Mouse (Mus musculus) midbrain, embryonic 16.5 days (tissue): ENCODE data around the gene Car4. TPM values are rescaled to one million over a fixed set of nuclear protein-coding genes. Genes with fewer than 3 reads are reported as not detected.
A peak's percentile ranks its signal among the peaks of the same experiment; 100 is the strongest.

Experiments
- ATAC-seq: fragments of 200-750 bp; cut with Nextera tagmentation; 2 replicates; pipeline ENCODE4 v1.8.0; 2017; ENCODE audit warnings: moderate TSS enrichment
- H3K27ac ChIP-seq: fragments of 300-500 bp; sonication (generic); 2 replicates; pipeline ENCODE4 v1.5.1; 2014; ENCODE audit warnings: mild to moderate bottlenecking, low read length, mixed read lengths
- H3K27me3 ChIP-seq: fragments of 300-500 bp; sonication (generic); 2 replicates; pipeline ENCODE4 v1.6.1; 2014; ENCODE audit warnings: low read depth, low read length, mixed read lengths; ENCODE audit not compliant: control insufficient read depth, insufficient read depth
- H3K36me3 ChIP-seq: fragments of 300-500 bp; sonication (generic); 2 replicates; pipeline ENCODE4 v1.6.1; 2014; ENCODE audit warnings: mild to moderate bottlenecking, low read length, moderate library complexity, mixed read lengths; ENCODE audit not compliant: control insufficient read depth, insufficient read depth
- H3K4me1 ChIP-seq: fragments of 300-500 bp; sonication (generic); 2 replicates; pipeline ENCODE4 v1.6.1; 2014; ENCODE audit warnings: mild to moderate bottlenecking, low read length, mixed read lengths; ENCODE audit not compliant: control insufficient read depth, insufficient read depth
- H3K4me2 ChIP-seq: fragments of 300-500 bp; sonication (generic); 2 replicates; pipeline ENCODE4 v1.6.1; 2014; ENCODE audit warnings: mild to moderate bottlenecking, low read length, mixed read lengths
- H3K4me3 ChIP-seq: fragments of 300-500 bp; sonication (generic); 2 replicates; pipeline ENCODE4 v1.5.1; 2014; ENCODE audit warnings: low read depth, mild to moderate bottlenecking, low read length, moderate library complexity, mixed read lengths
- H3K9ac ChIP-seq: fragments of 300-500 bp; sonication (generic); 2 replicates; pipeline ENCODE4 v1.6.1; 2014; ENCODE audit warnings: low read depth, low read length, mixed read lengths
- H3K9me3 ChIP-seq: fragments of 300-500 bp; sonication (generic); replicated peaks from 2 replicates; pipeline ENCODE4 v1.6.1; 2014; ENCODE audit warnings: mild to moderate bottlenecking, low read length, mixed read lengths; ENCODE audit not compliant: control insufficient read depth, poor library complexity, severe bottlenecking
- WGBS: fragments of 180-500 bp; shearing (Covaris S2); extraction: QIAGEN DNeasy Blood & Tissue Kit; methylation state at CpG from one replicate; pipeline ENCODE4 v1.1.7; 2014; 5-methylcytosine and 5-hydroxymethylcytosine counted together
- polyA plus RNA-seq: library from polyadenylated mRNA; unstranded; fragments of >200 nt; fragmentation: Nextera tagmentation; extraction: Ambion mirVana; gene quantifications from 2 replicates; pipeline ENCODE4 v1.2.1, GENCODE M21; 2015

The Car4 gene
- polyA plus RNA-seq, 1 experiment from 2014 or later = 5.7 TPM

DNA sequence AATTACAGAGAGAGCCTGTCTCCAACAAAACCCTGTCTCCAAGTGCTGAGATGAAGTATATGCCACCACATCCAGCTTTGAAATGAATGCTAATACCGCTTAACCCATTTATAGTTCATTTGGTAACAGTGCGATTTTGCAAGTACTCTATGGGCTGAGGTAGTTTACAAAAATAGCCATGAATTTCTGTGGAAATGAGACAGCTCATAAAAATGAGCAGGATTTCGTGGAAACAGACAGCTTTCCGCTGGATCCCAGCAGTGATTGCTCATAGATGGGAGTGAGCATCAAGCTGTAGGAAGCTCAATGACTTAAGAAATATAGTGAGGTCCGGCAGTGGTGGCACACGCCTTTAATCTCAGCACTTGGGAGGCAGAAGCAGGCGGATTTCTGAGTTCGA, 36.6 kb upstream of the Car4 start:
- ATAC-seq = no peak
- Histone ChIP-seq H3K4me2 (no peak overlapping the region), H3K27ac (no peak overlapping the region), H3K36me3 (no peaks in the 10 kb centered on the region), H3K4me1 (peaks cover 5% of the 10 kb centered on the region; the same call in 1 of the 2 replicates), H3K9ac (no peak overlapping the region), H3K27me3 (no peaks in the 10 kb centered on the region), H3K9me3 (no peaks in the 10 kb centered on the region), H3K4me3 (no peak overlapping the region)
- 83% methylated on average over 8 of the region's 8 CpGs for WGBS

GRCm38 (mm10) chr11:84932261-84932660, 25.3 kb upstream of the Car4 start:
- WGBS = 10% methylated on average over 6 of the region's 6 CpGs
- no peak overlapping the region for H3K4me3 ChIP-seq

GRCm38 (mm10) chr11:84939508-84940053, 18.0 kb upstream of the Car4 start:
- peaks cover 16% of the 10 kb centered on the region for H3K4me1 ChIP-seq
- WGBS = 52% methylated on average over 8 of the region's 8 CpGs
- no peaks in the 10 kb centered on the region for H3K36me3 ChIP-seq
- H3K4me3 ChIP-seq = no peak overlapping the region
- H3K9ac ChIP-seq = no peak overlapping the region
- no peaks in the 10 kb centered on the region for H3K9me3 ChIP-seq
- H3K27me3 ChIP-seq = no peaks in the 10 kb centered on the region
- peak; percentile 11 for ATAC-seq
- no peak overlapping the region for H3K27ac ChIP-seq
- no peak overlapping the region for H3K4me2 ChIP-seq

More at GRCm38 (mm10) chr11:84932261-84932660, 25.3 kb upstream of the Car4 start:
- Histone ChIP-seq H3K27me3 (no peaks in the 10 kb centered on the region), H3K9ac (no peak overlapping the region), H3K9me3 (no peaks in the 10 kb centered on the region), H3K27ac (no peak overlapping the region), H3K4me1 (no peaks in the 10 kb centered on the region), H3K36me3 (no peaks in the 10 kb centered on the region), H3K4me2 (no peak overlapping the region)
- ATAC-seq = no peak

- H3K4me1 ChIP-seq = peaks cover 18% of the 10 kb centered on the region
- H3K4me2 ChIP-seq = no peak overlapping the region
- H3K4me3 ChIP-seq = no peak overlapping the region
- H3K9me3 ChIP-seq = no peaks in the 10 kb centered on the region
- no peak overlapping the region for H3K9ac ChIP-seq
- H3K27me3 ChIP-seq = no peaks in the 10 kb centered on the region
- H3K36me3 ChIP-seq = no peaks in the 10 kb centered on the region
- WGBS = 69% methylated on average over 10 of the region's 10 CpGs
- no peak overlapping the region for H3K27ac ChIP-seq
- no peak for ATAC-seq
Observed at GRCm38 (mm10) chr11:84940140-84940539, 17.4 kb upstream of the Car4 start.

DNA sequence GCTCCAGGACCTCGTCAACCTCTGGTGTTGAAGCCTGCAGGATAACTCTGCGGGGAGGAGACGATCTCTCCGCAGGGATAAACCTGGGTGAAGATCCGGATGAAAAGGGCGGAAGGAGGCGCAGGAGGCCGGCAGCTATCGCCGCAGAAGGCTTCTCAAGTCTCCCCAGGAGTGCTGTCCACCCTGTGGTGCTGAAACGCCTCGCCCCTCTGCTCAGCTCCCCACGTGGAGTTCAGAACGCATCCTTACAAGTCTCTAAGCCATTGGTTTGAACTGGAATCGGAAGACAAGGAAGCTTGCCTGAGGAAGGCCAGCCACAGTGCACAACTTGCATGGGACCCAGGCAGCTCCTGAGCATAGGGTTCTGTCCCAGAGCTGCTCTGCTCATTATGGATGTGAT, 13.6 kb upstream of the Car4 start:
- Histone ChIP-seq H3K9me3 (no peaks in the 10 kb centered on the region), H3K4me3 (peak overlapping the region; percentile 8; the same call in 1 of the 2 replicates), H3K4me1 (peaks cover 19% of the 10 kb centered on the region), H3K4me2 (peak overlapping the region; percentile 44), H3K9ac (peak overlapping the region; percentile 38; the same call in 1 of the 2 replicates), H3K27me3 (no peaks in the 10 kb centered on the region; the same call in 1 of the 2 replicates), H3K27ac (no peak overlapping the region), H3K36me3 (no peaks in the 10 kb centered on the region)
- 2% methylated on average over 15 of the region's 15 CpGs for WGBS
- ATAC-seq = no peak

- 0 out of 2 replicates have a peak, but pooled peaks have one; percentile 36 for ATAC-seq
- no peak overlapping the region for H3K4me2 ChIP-seq
- H3K27ac ChIP-seq = no peak overlapping the region
Observed at GRCm38 (mm10) chr11:84944639-84945435, 12.7 kb upstream of the Car4 start.

DNA sequence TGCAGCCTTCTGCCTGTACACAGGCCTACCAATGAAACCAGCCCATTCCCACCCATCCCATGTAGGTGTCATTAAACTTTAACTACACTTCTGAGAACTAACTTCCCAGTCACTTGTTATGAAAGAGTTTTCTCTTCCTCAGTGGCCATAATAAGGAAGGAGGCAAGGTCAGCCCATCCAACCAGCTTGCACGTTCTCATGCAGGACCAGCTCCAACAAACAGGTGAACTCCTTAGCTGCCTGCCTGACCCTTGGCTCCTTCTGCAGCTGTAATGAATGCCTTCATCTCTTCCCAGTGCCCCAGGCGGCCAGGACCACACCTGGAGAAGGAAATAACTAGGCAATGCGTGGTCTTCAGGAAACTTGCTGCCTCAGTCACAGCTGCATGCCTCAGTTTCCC, 11.7 kb upstream of the Car4 start:
- no peak overlapping the region for H3K9ac ChIP-seq
- ATAC-seq = no peak
- H3K4me3 ChIP-seq = no peak overlapping the region
- peaks cover 17% of the 10 kb centered on the region for H3K4me1 ChIP-seq
- no peaks in the 10 kb centered on the region for H3K9me3 ChIP-seq
- WGBS = 72% methylated on average over 3 of the region's 3 CpGs
- H3K36me3 ChIP-seq = no peaks in the 10 kb centered on the region
- H3K27me3 ChIP-seq = no peaks in the 10 kb centered on the region; the same call in 1 of the 2 replicates
- H3K27ac ChIP-seq = no peak overlapping the region
- no peak overlapping the region for H3K4me2 ChIP-seq

More at GRCm38 (mm10) chr11:84944639-84945435, 12.7 kb upstream of the Car4 start:
- no peaks in the 10 kb centered on the region for H3K36me3 ChIP-seq
- H3K4me3 ChIP-seq = no peak overlapping the region
- WGBS = 7% methylated on average over 12 of the region's 12 CpGs
- H3K4me1 ChIP-seq = peaks cover 17% of the 10 kb centered on the region
- H3K27me3 ChIP-seq = no peaks in the 10 kb centered on the region; the same call in 1 of the 2 replicates
- no peaks in the 10 kb centered on the region for H3K9me3 ChIP-seq
- H3K9ac ChIP-seq = no peak overlapping the region

- Histone ChIP-seq H3K9me3 (no peaks in the 10 kb centered on the region), H3K27ac (no peak overlapping the region), H3K4me3 (no peak overlapping the region), H3K36me3 (no peaks in the 10 kb centered on the region), H3K9ac (no peak overlapping the region), H3K4me2 (no peak overlapping the region), H3K27me3 (no peaks in the 10 kb centered on the region; the same call in 1 of the 2 replicates), H3K4me1 (peaks cover 17% of the 10 kb centered on the region)
- ATAC-seq = no peak
- WGBS = 64% methylated on average over 6 of the region's 6 CpGs
Observed at GRCm38 (mm10) chr11:84947206-84947605, 10.4 kb upstream of the Car4 start.

- H3K36me3 ChIP-seq = no peaks in the 10 kb centered on the region
- WGBS = 26% methylated on average over 3 of the region's 3 CpGs
- H3K4me3 ChIP-seq = no peak overlapping the region
- H3K9ac ChIP-seq = no peak overlapping the region
- H3K27ac ChIP-seq = no peak overlapping the region
- no peaks in the 10 kb centered on the region for H3K9me3 ChIP-seq
- no peaks in the 10 kb centered on the region; the same call in 1 of the 2 replicates for H3K27me3 ChIP-seq
- ATAC-seq = no peak
- peaks cover 17% of the 10 kb centered on the region for H3K4me1 ChIP-seq
- no peak overlapping the region for H3K4me2 ChIP-seq
Observed at GRCm38 (mm10) chr11:84948114-84948513, 9.5 kb upstream of the Car4 start.
